Mouse (Mus musculus) layer of hippocampus, adult 11-12 months (tissue): ENCODE results near the gene Vav1.

Source experiments
- DNase-seq: peaks from one replicate; pipeline ENCODE4 v3.0.0; 2022; ENCODE audit warnings: low spot score

Gene Vav1

DNA sequence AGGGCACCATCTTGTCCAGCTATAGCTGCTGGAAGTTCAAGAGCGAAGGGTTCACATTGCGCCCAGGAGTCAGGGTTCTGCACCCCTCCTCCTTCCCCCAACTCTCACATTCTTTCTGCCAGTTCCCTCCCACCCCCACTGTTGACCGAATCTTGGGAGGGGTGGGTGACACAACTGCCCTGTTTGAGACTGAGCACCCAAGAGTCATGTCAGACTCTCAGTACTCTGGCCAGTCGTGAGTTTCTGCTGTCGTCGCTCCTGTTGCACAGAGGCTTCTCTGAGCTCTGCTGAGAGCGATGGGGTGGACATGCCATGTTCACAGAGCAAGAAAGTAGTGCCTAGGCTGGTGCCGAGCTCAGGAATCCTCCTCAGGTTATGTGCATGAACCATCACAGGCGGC is 60.4 kb downstream of the Vav1 start:
- no peak for DNase-seq

- no peak for DNase-seq
These were observed 62.7 kb downstream of the Vav1 start for GRCm38 (mm10) chr17:57341568-57341967.

DNA sequence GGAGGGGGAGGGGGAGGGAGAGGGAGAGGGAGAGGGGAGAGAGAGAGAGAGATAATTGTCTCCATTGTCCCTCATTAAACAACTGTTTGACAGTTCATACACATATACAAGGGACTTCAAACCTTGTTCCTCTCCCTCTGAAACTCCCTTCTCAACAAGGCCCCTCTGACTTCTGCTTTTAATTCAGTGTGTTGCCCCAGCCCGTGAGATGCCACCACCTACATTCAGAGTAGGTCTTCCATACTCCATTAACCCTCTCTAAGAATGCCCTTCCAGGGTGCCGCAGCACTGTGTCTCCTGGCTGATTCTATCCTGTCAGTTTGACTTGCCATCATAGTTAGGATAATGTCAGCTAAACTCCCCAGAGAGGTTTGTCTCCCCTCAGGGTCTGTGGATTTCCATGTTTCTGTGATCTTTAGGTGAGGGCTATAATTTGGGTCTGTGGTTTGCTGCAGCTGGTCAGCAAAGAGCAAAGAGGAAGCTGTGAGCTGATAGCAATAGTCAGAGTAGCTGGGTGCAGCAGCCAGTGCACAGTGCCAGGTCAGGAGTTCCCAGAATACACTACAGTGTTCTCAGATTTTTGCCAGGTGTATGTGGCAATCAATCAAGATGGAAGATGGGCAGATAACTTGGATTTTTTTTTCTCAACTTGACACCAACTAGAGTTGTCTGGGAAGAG is 65.3 kb downstream of the Vav1 start:
- no peak for DNase-seq

DNA sequence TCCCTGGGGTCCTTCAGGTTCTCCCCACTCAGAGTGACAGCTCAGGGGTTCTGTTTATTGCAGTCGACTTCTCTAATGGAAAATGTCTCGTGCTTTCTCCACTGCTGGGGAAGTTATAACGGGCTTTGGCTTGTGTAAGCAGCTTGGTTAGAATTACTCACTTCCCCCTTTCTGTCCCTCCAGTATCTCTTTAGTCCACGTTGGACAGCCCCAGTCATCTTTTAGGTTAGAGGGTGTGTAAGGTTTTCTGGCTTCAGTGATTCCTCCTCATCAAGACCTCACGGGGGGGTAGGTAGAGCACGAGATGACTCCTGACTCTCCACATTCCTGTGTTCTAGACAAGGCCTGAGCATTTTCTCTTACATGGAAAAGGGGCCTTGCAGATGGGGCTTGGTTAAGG is 68.1 kb downstream of the Vav1 start:
- DNase-seq, result peak; percentile 20

DNA sequence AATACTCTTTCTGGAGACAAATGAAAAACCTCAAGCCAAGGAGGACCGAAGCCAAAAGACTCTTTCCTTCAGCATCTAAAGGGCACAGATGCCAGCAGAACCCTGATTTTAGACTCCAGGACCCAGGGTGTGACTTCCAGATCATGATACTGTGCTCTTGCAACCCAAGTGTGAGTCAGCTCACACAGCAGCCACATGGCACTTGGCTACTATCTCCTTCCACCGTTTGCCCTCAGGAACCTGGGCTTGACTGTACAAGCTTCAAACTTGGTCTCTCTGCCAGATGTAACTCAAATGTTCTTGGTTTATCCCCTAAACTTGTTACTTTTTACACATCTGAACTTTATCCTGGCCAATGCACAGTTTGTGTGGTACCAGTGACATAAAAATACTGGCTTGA is 68.9 kb downstream of the Vav1 start:
- no peak for DNase-seq

DNA sequence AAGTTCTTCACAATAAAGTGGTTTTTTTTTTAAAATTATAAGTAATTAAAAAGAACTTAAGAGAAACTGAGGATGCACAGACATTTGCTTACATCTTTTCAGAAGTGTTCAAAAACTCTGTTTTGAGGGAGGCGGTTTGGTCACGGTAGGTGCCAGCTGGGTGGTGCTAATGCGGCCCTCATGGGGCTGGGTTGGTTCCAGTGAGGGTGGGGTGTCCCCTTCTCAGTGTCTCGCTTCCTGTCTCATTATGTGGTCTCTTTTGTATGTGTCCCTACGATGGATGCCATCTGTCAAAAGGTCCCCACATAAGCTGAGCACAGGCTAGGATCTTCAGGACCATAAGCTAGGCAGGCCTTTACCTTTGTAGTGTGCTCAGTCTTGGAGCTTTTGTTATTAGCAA is 70.2 kb downstream of the Vav1 start:
- DNase-seq, result no peak

DNA sequence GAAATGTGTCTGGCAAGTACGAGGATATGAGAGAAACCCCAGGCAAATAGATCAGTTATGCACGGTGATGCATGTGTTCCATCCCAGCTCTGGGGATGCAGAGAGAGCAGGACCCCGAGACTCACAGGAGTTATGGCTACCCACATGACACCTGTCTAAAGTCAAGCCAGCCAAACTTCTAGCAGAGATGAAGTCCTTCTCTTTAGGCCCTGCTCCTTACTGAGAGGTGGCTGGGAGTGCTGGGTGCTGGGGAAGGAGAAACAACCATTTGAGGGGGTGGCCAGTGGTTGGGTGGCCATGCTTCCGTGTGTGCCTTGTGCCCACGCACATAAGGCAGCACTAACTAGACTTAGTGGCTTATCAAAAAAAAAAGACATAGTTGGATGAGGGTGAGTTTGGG is 71.3 kb downstream of the Vav1 start:
- DNase-seq, result no peak

DNA sequence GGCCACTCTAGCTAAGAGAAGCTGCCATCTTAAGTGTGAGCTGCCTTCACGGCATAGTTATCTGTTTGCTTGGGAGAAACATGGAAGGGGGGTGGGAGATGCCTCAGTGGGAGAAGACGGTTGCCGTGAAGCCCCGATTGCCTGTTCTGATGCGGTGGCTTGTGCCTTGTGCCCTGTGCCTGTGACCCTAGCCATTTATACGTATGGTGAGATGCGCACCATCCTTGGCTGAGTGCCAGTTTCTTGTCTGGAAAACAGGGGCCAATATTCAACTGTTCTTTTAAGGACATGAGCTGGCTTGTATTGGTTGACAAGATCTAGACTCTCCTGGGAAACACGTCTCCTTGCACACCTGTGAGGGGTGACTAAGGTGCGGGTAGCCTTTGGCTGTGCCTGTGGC is 72.2 kb downstream of the Vav1 start:
- DNase-seq, result no peak

- no peak for DNase-seq
These were observed 79.5 kb downstream of the Vav1 start, which contains the start of gene Adgre1 for GRCm38 (mm10) chr17:57358441-57358840. Gene Adgre1, plus strand, starts transcription at chr17:57358691.

DNA sequence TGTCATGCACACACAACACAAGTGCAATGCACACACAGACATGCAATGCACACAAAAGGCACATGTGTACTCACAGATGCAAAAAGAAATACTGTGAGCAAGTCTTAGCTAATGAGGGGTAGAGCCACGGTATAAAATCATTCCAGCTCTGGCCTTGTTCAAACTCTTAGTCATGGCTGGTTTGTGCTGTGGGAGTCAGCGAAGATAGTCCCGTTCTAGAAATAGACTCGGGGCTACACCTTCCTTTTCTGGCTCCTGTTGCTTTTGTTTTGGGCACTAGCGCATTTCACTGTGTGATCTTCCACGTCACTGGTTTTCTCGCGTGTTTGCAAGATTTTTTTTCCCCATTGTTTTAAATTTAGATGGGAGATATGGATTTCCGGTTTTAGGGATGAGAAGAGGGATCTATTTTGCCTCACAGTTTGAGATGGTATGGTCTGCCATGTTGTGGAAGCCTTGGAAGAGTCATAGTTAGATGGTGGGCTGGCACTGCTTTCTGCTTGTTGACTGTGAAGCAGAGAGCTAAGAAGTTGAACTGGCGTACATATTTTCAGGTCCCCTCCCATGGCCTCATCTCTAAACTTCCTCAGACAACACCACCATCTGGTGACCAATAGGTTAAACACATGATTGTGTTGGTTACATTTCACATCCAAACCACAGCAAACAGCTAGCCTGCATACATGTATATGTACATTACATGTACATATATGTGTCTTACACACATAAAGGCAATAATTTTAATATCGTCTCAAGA is 80.8 kb downstream of the Vav1 start:
- DNase-seq, result no peak
